Mouse (Mus musculus) CH12.LX (cell line): ENCODE measurements at regions not wholly inside any gene's neighbourhood (a gene's known extent, or its start where the extent isn't known, plus 50 kb on each side); places are given as distances from the start of the nearest gene placed in this dataset.

Source experiments
- DNase-seq: peaks from one replicate; pipeline ENCODE4 v3.0.0-alpha.2; 2013; ENCODE audit errors: extremely low read depth
- H3K27ac ChIP-seq: 2 replicates; pipeline ENCODE4 v1.5.1; 2012; ENCODE audit warnings: low read depth, mild to moderate bottlenecking, control low read depth, moderate library complexity; ENCODE audit not compliant: insufficient read depth
- H3K27me3 ChIP-seq: replicated peaks from 2 replicates; pipeline ENCODE3; 2012; ENCODE audit warnings: inconsistent platforms
- H3K36me3 ChIP-seq, 2 experiments: replicated peaks in 1 of 2; 2 replicates each; pipeline versions ENCODE3 to v1.6.1; 2012; ENCODE audit warnings: inconsistent platforms in 1 of 2, low read length in 1 of 2, mild to moderate bottlenecking in 1 of 2, mixed read lengths in 1 of 2, moderate library complexity in 1 of 2; ENCODE audit not compliant: control insufficient read depth in 1 of 2, insufficient read depth in 1 of 2
- H3K4me1 ChIP-seq, 2 experiments: 2 replicates each; pipeline ENCODE4 v1.6.1; 2012; ENCODE audit warnings: inconsistent platforms in 1 of 2, moderate library complexity in 1 of 2; ENCODE audit not compliant: insufficient read depth in 2 of 2, control insufficient read depth in 1 of 2
- H3K4me2 ChIP-seq: 2 replicates; pipeline ENCODE4 v1.6.1; 2012; ENCODE audit warnings: low read depth, mild to moderate bottlenecking, control low read depth; ENCODE audit not compliant: poor library complexity, insufficient read depth, severe bottlenecking
- H3K4me3 ChIP-seq, 3 experiments: fragments of 150-350 bp in 1 of 3; sonication (generic) in 1 of 3; replicated peaks in 1 of 3; 2 replicates each; pipeline versions ENCODE3 to v1.5.1; 2011 to 2012; ENCODE audit warnings: low read depth in 2 of 3, low read length in 2 of 3, mild to moderate bottlenecking in 2 of 3, moderate library complexity in 2 of 3, control low read depth in 1 of 3, improper control_type of control experiment in 1 of 3, inconsistent platforms in 1 of 3, mixed read lengths in 1 of 3; ENCODE audit not compliant: poor library complexity in 1 of 3
- H3K79me2 ChIP-seq: replicated peaks from 2 replicates; pipeline ENCODE4 v1.6.1; 2012; ENCODE audit warnings: mild to moderate bottlenecking, moderate library complexity; ENCODE audit not compliant: control insufficient read depth, poor library complexity, insufficient read depth, severe bottlenecking; ENCODE audit errors: extremely low read depth
- H3K9ac ChIP-seq: 2 replicates; pipeline ENCODE4 v1.6.1; 2012; ENCODE audit warnings: low read depth, mild to moderate bottlenecking, control low read depth, moderate library complexity; ENCODE audit not compliant: insufficient read depth
- H3K9me3 ChIP-seq: replicated peaks from 2 replicates; pipeline ENCODE3; 2012; ENCODE audit warnings: low read length, inconsistent platforms, mixed read lengths
- ELF1 ChIP-seq: IDR thresholded peaks from 2 replicates; pipeline ENCODE4 v1.6.1; 2014; ENCODE audit warnings: low read depth, mild to moderate bottlenecking, inconsistent platforms, low read length, improper control_type of control experiment
- ETS1 ChIP-seq: conservative IDR thresholded peaks from 2 replicates; pipeline ENCODE4 v1.6.1; 2012; ENCODE audit warnings: low read depth, mild to moderate bottlenecking, inconsistent platforms, low read length, improper control_type of control experiment, moderate library complexity
- GABPA ChIP-seq: IDR thresholded peaks from 2 replicates; pipeline ENCODE4 v1.6.1; 2012; ENCODE audit warnings: low read depth, low read length, improper control_type of control experiment, inconsistent platforms; ENCODE audit not compliant: insufficient replicate concordance
- HCFC1 ChIP-seq: IDR thresholded peaks from 2 replicates; pipeline ENCODE4 v1.6.1; 2012; ENCODE audit warnings: low read depth, mild to moderate bottlenecking, inconsistent platforms, low read length, improper control_type of control experiment
- IRF4 ChIP-seq: IDR thresholded peaks from 2 replicates; pipeline ENCODE4 v1.6.1; 2014; ENCODE audit warnings: low read depth, mild to moderate bottlenecking, inconsistent platforms, low read length, improper control_type of control experiment
- MAX ChIP-seq: IDR thresholded peaks from 2 replicates; pipeline ENCODE4 v1.6.1; 2011; ENCODE audit warnings: low read length, improper control_type of control experiment
- MXI1 ChIP-seq: IDR thresholded peaks from 2 replicates; pipeline ENCODE4 v1.6.1; 2011; ENCODE audit warnings: mild to moderate bottlenecking, low read depth, low read length, improper control_type of control experiment
- POLR2A ChIP-seq: IDR thresholded peaks from 2 replicates; pipeline ENCODE4 v1.6.1; 2011; ENCODE audit warnings: low read depth, mild to moderate bottlenecking, improper control_type of control experiment, low read length
- SIN3A ChIP-seq: IDR thresholded peaks from 2 replicates; pipeline ENCODE4 v1.6.1; 2012; ENCODE audit warnings: low read length, improper control_type of control experiment, inconsistent platforms
- USF1 ChIP-seq: IDR thresholded peaks from 2 replicates; pipeline ENCODE4 v1.6.1; 2014; ENCODE audit warnings: low read depth, mild to moderate bottlenecking, inconsistent platforms, low read length, improper control_type of control experiment
- USF2 ChIP-seq: conservative IDR thresholded peaks from 2 replicates; pipeline ENCODE4 v1.6.1; 2011; ENCODE audit warnings: low read depth, low read length, improper control_type of control experiment
- ZC3H11A ChIP-seq: IDR thresholded peaks from 2 replicates; pipeline ENCODE4 v1.6.1; 2012; ENCODE audit warnings: low read depth, mild to moderate bottlenecking, inconsistent platforms, low read length, improper control_type of control experiment
- ZKSCAN1 ChIP-seq: IDR thresholded peaks from 2 replicates; pipeline ENCODE4 v1.6.1; 2012; ENCODE audit warnings: low read depth, inconsistent platforms, low read length, improper control_type of control experiment, borderline replicate concordance
- dilution Hi-C: fragments of 300-500 bp; cut with MboI; formaldehyde crosslinking; loops from 2 replicates; pipeline ENCODE4 v1.14.3; 2020; ENCODE audit warnings: low sequenced_read_pairs; ENCODE audit not compliant: extremely low pct_unique_long_range_greater_than_20kb, extremely low pct_ligation_motif_present
- in situ Hi-C: fragments of 300-500 bp; cut with MboI; formaldehyde crosslinking; loops from 3 replicates; pipeline ENCODE4 v1.14.3; 2019; ENCODE audit warnings: low sequenced_read_pairs, low pct_ligation_motif_present, low pct_unique_long_range_greater_than_20kb, mixed read lengths

GRCm38 (mm10) chr10:56793074-56793473 is 415.9 kb downstream of the Gja1 start:
- Histone ChIP-seq H3K4me3 (no peak overlapping the region), H3K9ac (no peak overlapping the region), H3K27ac (no peak overlapping the region), H3K36me3 (no peaks in the 10 kb centered on the region), H3K9me3 (no peaks in the 10 kb centered on the region), H3K27me3 (no peaks in the 10 kb centered on the region), H3K79me2 (no peaks in the 10 kb centered on the region), H3K4me1 (0 out of 4 replicates have a peak, but pooled peaks cover 0 to 3% of the 10 kb centered on the region in 2 experiments), H3K4me2 (no peak overlapping the region)
- in situ Hi-C loops = no loop called here
- dilution Hi-C loops = no loop called here
- DNase-seq = no peak
- no peak for TF ChIP-seq ZC3H11A
- TF ChIP-seq ELF1 = no peak
- no peak for TF ChIP-seq GABPA

GRCm38 (mm10) chr10:56795396-56795795 is 418.3 kb downstream of the Gja1 start:
- Histone ChIP-seq H3K4me3 (no peak overlapping the region), H3K9ac (no peak overlapping the region)
- DNase-seq = no peak

GRCm38 (mm10) chr10:56799307-56799706 is 422.2 kb downstream of the Gja1 start:
- in situ Hi-C loops = no loop called here
- dilution Hi-C loops = no loop called here
- no peak for DNase-seq

More at GRCm38 (mm10) chr10:56795396-56795795, 418.3 kb downstream of the Gja1 start:
- H3K4me1 ChIP-seq = 0 out of 4 replicates have a peak, but pooled peaks cover 0 to 3% of the 10 kb centered on the region in 2 experiments
- no peaks in the 10 kb centered on the region for H3K9me3 ChIP-seq
- dilution Hi-C loops = no loop called here
- H3K79me2 ChIP-seq = no peaks in the 10 kb centered on the region
- in situ Hi-C loops = no loop called here
- H3K27me3 ChIP-seq = no peaks in the 10 kb centered on the region
- H3K27ac ChIP-seq = no peak overlapping the region
- H3K4me2 ChIP-seq = no peak overlapping the region
- H3K36me3 ChIP-seq = no peaks in the 10 kb centered on the region
- TF ChIP-seq POLR2A (no peak), HCFC1 (no peak), USF1 (no peak), MXI1 (no peak), IRF4 (no peak), ETS1 (no peak), ELF1 (no peak), SIN3A (no peak), USF2 (no peak)

More at GRCm38 (mm10) chr10:56799307-56799706, 422.2 kb downstream of the Gja1 start:
- no peaks in the 10 kb centered on the region for H3K9me3 ChIP-seq
- H3K4me2 ChIP-seq = no peak overlapping the region
- H3K4me1 ChIP-seq = no peaks in the 10 kb centered on the region
- no peak overlapping the region for H3K9ac ChIP-seq
- H3K79me2 ChIP-seq = no peaks in the 10 kb centered on the region
- no peak overlapping the region for H3K27ac ChIP-seq
- TF ChIP-seq ZKSCAN1 (no peak), MAX (no peak), ZC3H11A (no peak)
- H3K27me3 ChIP-seq = no peaks in the 10 kb centered on the region
- H3K4me3 ChIP-seq = no peak overlapping the region
- no peaks in the 10 kb centered on the region for H3K36me3 ChIP-seq
